Mouse (Mus musculus) adrenal gland, postnatal 25 days (tissue): ENCODE measurements around the gene Pcdh9. TPM values are rescaled to one million over a fixed set of nuclear protein-coding genes. Genes with fewer than 3 reads are reported as not detected.
A peak's percentile ranks its signal among the peaks of the same experiment; 100 is the strongest.

Experiments used
- DNase-seq: peaks from one replicate; pipeline ENCODE4 v3.0.0; 2021; ENCODE audit warnings: mixed read lengths
- total RNA-seq: library from RNA; stranded (reverse); gene quantifications from 2 replicates; pipeline ENCODE4 v1.2.3, GENCODE M21; 2021

Gene Pcdh9
- total RNA-seq, 1 experiment from 2014 or later = 2.2 TPM

DNA sequence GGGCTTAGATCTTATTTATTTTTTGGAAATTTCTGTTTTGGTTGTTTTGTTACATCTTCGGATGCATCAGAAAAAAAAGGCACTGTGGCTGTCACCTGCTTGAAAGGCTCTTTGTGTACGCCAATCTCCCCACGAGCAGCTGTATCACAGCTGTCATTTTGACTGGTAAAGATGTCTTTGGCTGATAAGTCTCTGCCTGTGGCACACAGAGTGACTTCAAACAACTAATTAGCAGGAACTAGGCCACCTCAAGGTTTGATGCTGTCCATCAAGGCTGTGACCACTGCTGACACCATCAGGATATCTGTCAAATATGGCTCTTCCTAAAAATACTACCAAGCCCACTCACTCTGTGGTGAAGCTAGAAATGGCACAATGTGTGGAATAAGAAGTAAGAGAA lies 336.7 kb downstream of the Pcdh9 start:
- no peak for DNase-seq

DNA sequence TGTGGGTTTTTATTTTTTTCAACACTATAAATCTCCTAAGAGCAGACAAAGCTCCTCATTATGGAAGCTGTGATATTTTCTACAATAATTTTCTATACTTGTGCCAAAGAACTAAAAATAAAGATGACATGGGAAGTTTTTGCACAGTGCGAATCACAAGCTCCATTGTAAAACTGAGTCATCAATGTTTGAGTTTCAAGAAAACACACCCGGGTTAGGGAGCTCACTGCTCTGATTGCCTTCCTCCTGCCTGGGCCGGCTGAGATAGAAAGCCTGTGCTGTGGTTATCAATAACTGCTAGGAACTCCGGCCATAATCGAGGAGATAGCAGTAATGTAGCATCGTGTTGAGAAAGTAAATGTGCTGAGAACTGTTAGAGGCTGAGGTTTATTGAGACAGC lies 344.9 kb downstream of the Pcdh9 start:
- DNase-seq = no peak

DNA sequence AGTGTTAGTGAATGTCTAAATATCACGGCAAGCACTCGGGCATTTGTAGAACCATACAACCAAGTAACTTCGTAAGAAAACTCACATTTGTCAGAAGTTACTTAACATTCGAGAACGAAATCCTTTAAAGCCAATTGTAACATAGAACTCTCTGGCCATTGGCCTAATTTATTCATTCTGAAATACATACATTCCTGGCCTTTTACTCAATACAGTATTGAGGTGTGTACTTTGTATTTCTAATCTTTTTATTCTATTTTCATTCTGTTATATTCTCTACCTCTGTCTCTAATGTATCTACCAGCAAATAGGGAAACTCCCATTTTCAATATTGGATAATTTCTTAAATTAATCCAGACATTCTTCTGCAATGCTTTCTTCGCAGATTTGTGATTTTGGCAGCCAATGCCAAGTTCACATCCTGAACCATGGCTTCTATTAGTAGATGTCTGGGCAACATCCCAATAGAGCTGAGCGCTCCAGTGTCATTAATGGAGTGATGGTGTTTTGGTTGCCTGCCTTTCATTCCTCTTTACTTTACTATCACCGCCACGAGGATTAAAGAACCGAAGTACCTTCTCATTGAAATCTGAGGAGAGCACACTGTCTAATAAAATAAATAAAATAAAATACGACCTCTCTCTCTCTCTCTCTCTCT lies 346.4 kb downstream of the Pcdh9 start:
- DNase-seq = no peak

DNA sequence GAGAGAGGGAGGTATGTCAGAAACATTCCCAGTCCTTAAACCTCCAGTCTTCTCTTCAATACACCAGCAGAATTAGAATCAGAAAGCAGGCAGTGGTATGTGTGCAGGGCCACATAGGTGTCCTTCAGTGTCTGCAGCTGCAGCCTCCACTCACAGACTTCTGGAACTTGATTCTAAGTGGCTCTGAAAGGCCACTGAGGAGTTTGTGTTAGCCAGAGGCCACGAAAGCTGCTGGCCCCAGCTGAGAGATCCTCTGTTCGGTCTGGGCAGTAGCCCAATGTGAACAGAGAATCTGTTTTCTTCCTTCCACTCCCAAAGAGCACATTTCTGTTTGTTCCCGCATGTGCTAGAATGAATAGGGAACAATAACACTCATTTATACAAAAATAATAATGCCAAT lies 346.9 kb downstream of the Pcdh9 start:
- DNase-seq = no peak

DNA sequence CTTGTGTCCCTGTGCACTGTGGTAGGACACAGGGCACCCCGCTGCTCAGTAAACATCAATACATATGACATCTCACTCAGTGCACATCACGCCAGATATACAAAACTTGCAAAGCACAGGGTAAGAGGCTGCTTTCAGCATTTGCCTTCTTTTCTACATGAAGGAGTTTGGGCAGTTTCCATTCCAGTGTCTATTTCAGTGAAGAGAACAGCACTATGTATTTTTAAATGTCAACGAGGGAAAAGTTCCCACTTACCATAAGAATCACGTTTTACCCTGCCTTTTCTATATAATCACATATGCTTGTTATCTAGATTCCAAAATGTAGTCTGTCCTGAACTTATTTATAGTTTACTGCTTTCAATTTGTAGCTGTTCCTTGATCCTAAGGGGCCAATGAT lies 355.6 kb downstream of the Pcdh9 start:
- no peak for DNase-seq

DNA sequence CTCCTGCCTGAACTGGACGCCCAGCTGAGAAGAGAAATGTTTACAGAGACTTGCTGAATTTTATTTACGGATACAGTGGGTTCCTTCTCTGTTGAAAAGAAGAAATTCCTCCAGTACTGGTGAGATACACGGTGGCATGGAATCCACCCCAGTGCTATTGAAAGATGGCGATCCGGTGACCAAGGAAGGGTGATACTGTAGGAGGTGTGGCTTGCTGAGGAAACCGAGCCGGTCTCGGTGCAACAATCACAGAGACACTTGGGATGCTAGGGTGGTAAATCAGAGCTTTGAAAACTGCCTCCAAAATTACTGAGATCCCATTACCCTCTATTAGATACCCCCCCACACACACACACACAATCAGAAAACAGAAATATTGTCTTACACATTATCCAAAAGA lies 367.0 kb downstream of the Pcdh9 start:
- DNase-seq = no peak

DNA sequence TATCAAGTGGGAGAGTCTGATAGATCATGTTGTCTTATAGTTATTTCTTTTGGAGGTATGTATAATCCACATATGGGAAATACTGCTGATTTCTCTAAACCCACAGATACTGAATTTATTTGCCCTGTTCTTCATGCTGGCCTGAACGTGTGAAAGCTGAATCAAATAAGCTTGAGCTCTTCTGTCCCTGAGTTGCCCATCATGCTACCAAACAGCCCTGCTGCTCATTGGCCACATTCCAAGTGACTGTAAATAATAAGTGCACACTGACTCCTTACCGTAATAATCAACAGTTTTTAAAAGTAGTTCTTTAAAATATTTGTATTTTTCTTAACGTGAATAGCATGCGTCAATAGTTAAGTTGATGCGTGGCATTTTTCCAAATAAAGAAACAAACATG lies 370.3 kb downstream of the Pcdh9 start:
- DNase-seq = no peak

DNA sequence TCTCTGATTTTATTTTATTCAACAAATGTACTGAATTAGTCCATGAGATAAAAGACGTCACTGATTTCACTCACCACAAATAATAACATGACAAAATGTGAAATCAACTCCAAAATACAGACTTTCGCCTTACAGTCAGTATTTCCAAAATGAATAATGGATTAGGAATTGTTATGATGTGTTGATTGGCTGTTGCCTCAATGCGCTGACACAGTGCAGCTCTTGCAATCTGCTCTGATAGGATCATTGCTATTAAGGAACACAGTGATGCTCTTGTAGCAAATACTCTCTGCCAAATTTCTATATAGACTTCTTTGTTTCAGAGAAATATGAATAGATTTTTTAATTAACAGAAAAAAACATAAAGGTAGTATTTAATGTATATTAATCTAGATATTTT lies 373.8 kb downstream of the Pcdh9 start:
- DNase-seq = no peak

DNA sequence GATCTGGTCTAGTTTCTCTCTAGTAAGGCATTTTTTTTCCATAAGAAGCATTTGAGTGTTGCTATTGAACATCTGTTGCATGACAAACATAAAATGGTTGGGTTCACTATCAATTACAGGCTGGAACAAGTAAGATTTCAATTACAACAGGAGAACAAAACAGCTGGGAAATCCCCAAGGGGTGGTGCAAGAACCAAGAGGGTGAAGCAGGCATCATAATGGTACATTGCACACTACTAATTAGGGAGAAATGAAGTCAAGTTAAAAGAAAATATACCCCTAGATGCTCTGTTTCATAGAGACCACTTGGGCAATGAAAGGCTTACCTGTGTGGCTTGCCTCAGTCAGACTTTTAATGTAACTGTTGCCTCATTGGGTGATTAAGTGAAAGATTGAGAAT lies 384.4 kb downstream of the Pcdh9 start:
- DNase-seq = no peak

DNA sequence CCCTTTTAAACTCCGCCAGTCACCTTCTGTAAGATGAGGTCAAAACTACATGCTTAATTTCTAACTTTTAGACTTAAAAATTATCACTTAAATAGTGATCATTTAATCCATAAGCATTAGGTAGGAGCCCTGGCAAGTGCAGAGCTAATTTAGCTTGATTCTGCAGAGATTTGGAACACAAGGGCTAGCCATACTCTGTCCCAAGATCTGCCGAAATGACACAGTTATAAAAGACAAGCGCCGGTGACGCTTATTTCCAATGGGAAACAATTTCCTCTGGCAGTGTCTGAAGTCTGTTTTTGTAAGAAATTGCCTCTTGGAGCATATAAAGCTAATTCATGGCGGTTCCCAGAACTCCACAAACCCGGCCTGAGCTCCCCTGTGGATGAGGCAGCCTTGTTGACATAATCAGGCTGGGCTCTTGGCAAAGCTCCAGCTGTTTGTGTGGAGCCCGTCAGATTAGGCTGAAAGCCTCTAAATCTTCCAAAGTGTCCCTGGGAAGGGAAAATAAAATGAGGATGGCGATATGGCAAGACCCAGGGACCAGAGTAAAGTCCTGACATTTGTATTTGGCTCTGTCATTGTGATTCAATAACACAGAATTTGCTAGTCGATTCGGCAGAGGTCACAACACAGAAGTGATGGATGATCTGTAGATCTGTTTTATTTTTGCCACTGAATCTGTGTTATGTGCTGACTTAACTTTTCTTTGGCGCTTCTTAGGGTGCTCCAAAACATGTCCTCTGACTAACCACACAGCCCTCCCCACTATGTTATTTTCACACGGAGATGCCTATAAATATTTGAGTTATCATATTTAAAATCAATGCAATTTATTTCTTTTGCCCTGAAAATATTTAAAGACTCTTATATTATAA lies 391.4 kb downstream of the Pcdh9 start:
- DNase-seq = peak; percentile 66

DNA sequence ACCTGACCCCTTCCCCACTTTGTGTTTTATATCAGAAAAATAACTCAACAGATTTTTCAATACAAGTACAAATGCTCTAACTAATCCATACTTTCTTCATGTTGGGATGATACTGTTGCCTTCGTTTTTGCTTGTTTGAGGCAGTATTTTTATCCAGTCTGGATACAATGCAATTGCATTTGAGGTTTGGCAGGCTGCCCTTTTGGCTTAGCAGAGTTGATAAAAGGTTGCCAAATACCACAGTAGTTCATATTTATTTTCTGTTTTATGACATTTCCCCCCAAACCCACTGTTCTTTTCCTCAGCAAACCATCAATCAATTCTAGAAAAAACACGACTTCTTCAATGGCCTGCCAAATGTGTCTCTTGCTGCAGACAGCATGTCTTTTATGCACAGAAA lies 415.5 kb downstream of the Pcdh9 start:
- DNase-seq = peak; percentile 50

DNA sequence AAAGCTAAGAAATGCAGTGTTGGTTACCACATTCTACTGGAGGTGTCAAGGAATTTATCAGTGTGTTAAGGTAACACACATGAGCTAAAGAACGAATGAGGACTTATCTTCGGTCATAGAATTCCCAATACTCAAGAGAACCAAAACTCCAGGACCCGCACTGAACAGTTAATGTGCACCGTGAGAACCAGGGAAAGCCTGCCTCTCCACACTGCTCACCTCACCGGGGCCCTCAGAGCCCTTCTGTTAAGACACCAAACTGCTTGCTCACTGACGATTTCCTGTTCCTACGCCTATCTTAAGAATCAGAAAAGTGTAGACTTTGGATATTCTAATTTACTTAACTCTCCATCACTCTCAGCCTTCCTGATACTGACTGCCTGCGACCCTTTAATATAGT lies 418.0 kb downstream of the Pcdh9 start:
- no peak for DNase-seq

DNA sequence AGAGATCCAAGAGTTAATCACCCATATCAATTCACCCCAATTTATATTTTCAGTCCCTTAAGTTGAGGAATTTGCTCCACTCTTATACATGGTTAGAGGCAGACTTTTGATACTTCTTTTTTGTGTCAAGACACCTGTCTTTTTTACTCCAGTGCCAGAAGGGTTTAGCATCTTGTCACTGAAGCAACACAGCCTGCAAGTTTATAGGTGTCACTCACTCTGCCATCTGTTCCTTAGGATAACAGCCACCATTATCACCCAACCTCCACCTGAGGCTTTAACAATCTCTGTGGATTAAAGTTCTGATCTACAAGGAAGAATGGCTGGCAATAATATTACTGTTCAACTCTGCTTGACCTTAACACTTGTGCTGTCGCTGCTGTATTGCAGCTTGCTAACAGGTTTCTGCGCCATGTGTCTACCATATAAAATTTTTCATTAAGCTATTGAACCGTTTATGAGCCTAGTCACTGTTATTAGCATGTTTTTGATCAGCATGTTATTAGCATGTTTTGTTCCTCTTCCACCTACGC lies 427.1 kb downstream of the Pcdh9 start:
- no peak for DNase-seq

DNA sequence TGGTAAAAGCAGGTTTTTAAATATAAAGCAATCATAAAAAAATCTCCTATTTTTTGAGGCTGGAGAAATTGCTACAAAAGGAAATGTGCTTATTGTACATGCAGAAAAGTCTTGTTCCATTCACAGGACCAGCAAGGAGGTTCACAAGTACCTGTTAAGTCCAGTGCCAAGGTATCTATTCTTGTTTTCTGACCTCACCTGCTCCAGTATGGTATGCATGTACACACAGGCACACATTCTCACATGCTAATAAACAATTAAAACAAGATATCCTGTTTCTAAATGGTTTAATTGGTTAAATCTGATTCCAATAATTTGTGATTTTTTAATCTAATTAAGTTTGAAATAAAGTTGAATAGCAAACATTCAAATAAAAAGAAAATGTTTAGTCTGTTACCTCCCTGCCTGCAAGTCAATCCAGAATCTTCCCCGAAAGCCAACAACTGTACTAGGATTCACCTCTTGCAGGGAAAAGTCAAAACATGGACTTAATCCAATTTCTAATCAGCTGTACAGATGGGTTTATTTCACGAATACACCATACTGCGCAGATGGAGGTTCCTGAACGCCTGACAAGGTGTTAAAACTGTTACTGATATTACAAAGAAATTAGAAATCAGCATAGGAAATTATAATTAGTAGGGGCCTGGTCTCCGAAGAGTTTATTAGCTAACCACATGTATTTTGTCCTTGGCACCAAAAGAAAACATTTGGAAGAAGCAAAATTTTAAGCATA lies 439.4 kb downstream of the Pcdh9 start:
- no peak for DNase-seq

DNA sequence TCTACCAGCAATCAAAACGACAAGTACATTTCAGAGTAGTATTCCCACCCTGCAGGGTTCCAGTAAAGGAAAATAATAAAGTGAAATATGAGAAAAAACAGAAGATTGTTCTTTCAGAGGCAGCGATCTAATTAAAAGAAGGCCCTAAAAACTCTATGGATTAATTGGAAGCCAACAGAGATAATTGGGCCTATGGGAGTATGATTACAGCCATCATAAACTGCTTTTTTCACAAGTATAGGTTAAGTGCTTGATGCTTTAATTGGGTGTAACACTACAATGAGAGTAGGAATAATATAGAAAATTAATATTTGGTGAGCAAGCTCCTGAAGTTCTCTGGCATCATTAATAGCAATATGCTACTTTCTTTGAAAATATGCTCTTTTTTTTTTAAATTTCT lies 448.6 kb downstream of the Pcdh9 start:
- DNase-seq = no peak

DNA sequence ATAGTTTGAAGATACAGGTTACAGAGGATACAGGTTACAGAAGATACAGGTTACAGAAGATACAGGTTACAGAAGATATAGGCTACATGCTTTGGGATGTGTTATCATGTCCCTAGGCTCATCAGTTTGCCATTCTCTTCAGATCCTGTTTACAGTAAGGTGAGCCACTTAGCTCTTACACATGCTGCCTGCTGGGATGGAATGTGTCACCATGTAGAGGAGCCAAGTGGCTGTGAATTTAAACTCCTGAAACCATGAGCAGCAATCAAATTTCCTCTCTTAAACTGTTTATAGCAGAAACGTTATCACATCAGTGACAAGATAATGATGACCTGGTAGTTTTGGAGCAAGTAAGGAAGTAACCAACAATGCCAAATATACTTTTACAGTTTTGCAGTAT lies 453.3 kb downstream of the Pcdh9 start:
- no peak for DNase-seq

DNA sequence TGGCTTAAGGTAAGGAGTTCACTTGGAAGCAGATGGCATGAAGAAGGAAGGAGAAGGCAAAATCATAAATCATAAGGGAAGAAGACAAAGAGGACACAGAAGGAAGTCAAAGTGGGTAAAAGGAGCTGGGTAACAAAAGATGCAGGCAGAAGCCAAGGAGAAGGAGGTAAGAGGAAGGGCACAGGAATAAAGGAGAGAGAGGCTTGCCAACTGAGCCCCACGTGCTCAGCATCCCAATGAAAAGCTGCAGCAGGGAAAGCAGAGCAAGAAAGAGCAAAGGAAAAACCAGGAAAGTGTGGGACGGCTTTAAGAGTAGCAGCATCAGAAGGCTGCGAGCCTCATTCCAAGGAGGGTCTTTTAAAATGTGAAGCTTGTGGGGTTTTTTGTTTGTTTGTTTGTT lies 473.7 kb downstream of the Pcdh9 start:
- no peak for DNase-seq

DNA sequence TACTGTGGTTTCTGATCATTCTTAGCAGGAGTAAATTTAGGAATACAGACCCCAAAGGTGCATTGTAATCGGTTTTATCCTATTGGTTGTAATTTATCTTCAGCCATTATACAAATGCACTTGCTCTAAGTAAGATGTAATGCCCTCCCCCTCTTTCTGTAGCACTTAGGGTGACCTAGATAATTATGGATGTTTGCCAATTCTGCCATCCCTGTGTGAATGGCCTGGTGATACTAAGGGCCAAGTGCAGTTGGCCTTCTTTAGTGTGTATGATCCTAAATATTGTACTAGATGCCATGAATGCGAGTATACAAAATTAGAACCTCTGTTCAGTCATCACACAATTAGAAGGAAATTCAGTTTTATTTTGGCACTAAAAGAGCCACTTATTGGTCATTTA lies 475.0 kb downstream of the Pcdh9 start:
- no peak for DNase-seq

DNA sequence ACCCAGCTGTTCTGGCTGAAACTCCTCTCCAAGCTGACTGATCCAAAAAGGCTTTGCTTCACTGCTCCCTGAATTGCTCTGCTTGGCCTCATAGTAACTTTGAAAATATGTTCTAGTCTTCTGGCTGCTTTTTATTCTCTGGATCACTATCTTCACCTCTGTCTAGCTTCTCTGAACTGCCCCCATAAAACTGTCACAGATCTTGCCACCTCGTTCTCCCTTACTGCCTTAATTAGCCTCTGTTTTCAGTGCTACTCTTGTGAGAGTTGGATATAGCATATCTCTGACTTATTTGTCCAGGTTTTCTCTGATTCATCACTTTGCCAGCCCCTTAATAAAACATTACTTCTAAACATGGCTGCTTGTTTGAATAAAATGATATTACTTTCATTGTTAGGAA lies 481.2 kb downstream of the Pcdh9 start:
- no peak for DNase-seq

DNA sequence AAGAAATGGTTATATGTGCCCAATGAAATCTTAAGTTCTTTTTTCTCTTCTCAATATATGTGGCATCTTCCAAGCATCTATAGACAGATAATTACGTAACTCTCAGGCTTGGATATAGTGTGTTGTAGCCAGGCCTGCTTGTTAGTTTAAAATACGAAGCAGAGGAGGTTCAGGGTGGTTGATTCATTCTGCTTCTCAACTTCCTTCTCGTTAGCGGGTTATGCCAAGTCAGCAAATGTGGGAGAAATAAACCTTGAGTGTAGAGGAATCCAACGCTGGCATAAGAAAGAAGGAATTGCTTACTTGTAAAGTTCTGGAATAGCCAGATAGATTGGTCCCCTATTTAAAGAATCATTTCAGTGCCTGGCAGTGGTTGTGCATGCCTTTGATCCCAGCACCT lies 482.7 kb downstream of the Pcdh9 start:
- no peak for DNase-seq

DNA sequence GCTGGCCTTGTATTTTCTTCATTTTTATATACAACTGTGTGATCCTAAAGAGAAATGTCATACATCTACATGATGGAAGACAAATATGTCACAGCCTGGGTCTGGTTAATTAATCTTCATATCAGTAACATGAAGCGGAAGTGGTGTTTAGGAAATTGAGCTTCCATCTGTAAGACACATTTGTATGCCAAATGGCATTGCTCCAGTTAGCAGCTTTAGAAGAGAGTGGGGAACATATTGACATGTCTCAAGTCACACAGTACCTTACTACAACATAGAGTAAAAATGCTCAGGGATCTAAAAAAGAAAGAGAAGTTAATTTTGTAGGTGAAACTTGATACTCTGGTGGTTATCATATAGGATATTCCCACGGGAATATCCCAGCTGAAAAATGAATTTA lies 505.4 kb downstream of the Pcdh9 start:
- no peak for DNase-seq

DNA sequence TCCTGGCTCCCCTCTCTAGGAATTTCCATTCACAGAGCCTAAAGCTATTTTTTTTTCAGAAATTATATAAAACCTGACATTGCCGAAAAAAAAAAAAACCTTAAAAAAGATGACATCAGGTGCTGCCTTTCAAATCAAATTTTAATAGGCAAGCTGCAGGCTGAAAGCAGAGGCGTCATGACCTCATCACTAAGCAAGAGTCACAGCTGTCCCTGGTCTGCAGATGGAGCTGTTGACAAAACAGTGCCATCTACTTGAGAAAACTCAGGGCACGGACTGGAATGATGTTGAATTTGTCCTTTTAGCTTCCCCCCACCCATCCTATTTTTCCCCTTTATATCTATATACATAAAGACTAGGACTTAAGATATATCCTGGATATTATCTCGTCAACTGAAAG lies 509.3 kb downstream of the Pcdh9 start:
- DNase-seq = no peak

DNA sequence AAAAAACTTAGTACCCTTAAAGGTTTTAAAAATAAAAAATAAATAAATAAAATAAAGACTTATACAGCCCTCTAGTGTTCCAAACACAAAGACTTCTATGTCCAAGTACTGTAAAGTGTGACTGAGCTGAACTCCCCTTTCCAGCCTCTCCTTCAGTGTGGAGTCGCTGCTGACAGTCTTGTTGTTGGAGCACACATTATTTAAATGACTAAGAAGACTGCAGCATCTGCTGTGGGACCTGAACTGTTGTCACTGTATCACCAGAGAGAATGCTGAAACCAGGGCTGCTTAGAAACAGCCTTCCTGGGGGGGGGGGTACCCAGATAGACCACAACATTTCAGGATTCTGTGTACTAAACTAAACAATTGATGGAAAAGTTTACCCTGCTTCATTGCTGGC lies 509.7 kb downstream of the Pcdh9 start:
- no peak for DNase-seq
